8 mouse cellular contexts compared by ENCODE assay signal in genomic region chr12:69183583-69184308, GRCm38 (mm10). TPM values are rescaled to one million over a fixed set of nuclear protein-coding genes. Genes with fewer than 3 reads are reported as not detected.
DNase-seq lines count a peak whose midpoint lies in the region; ATAC-seq lines count a peak whose summit lies in the region.

Gene Rpl36al, minus strand, starts transcription at chr12:69184083.
Gene Mgat2, plus strand, starts transcription at chr12:69184157.

- intact Hi-C loops in gastrocnemius, postnatal 14 days (cut with DNase I; ENCODE audit: low total_unique reads), result loop anchor here (10.0 kb wide), 1 partner anchor 411 kb away; no protein-coding TSS in a partner anchor
- intact Hi-C loops in left cerebral cortex, postnatal 10 days (cut with DNase I), result no loop called here

- ATAC-seq in inflammation-experienced regulatory T-cells, adult 6 months, result peak; percentile 97
- peak; percentile 93 for ATAC-seq in megakaryocyte-erythroid progenitor cell, adult 5-6 weeks (replicated peaks; ENCODE audit: low FRiP score, low TSS enrichment, poor library complexity, severe bottlenecking)

- peak; percentile 98 to 99 for DNase-seq in adrenal gland, adult (ENCODE audit: inconsistent age in 2 of 2, low spot score in 1 of 2)
- DNase-seq in embryo, embryonic 10.5 days (ENCODE audit: low spot score), result peak; percentile 98
- DNase-seq in gastrocnemius, postnatal 14 days, result peak; percentile 99
- peak; percentile 98 to 99 for DNase-seq in left cerebral cortex, postnatal 10 days (ENCODE audit: extremely low spot score in 1 of 2, low spot score in 2 of 2)
- DNase-seq in right cerebral cortex, postnatal 25 days, result peak; percentile 99
- DNase-seq in urinary bladder, postnatal 4 days (ENCODE audit: low spot score in 2 of 2), result peak; percentile 98 to 100

RNA-seq across cellular contexts. Expression of gene Rpl36al, which starts in this region (rescaled TPM):
- total RNA-seq in gastrocnemius, postnatal 14 days (2021), result 100 to 1,000 TPM; 324 to 375 TPM
- polyA plus RNA-seq in inflammation-experienced regulatory T-cells, adult 6 months (2017; shearing (Covaris generic)), result 100 to 1,000 TPM; 533 to 565 (median 537) TPM
- 100 to 1,000 TPM; 205 to 218 TPM for total RNA-seq in left cerebral cortex, postnatal 10 days (2021)
- 987 and 1,085 TPM in 2 replicates for total RNA-seq in megakaryocyte-erythroid progenitor cell, adult 5-6 weeks (2014; fragmentation: Nextera tagmentation)
- total RNA-seq in megakaryocyte-erythroid progenitor cell, adult 5-6 weeks (2017), result 1,369 and 1,396 TPM in 2 replicates

RNA-seq across cellular contexts. Expression of gene Mgat2, which starts in this region (rescaled TPM):
- total RNA-seq in gastrocnemius, postnatal 14 days (2021), result 10 to 100 TPM; 11.7 to 16.1 TPM
- polyA plus RNA-seq in inflammation-experienced regulatory T-cells, adult 6 months (2017; shearing (Covaris generic)), result 10 to 100 TPM; 17.8 to 27.9 (median 21.1) TPM
- total RNA-seq in left cerebral cortex, postnatal 10 days (2021), result 10 to 100 TPM; 33.6 to 35.6 TPM
- 30.1 and 32.4 TPM in 2 replicates for total RNA-seq in megakaryocyte-erythroid progenitor cell, adult 5-6 weeks (2014; fragmentation: Nextera tagmentation)
- 69.0 and 75.7 TPM in 2 replicates for total RNA-seq in megakaryocyte-erythroid progenitor cell, adult 5-6 weeks (2017)

Comparison
In these comparisons a context has a peak if more than half of its experiments do, and no peak if none do; other contexts are left out.
1. Peak in every context shown above with its lines: DNase-seq and ATAC-seq.